12 mouse cellular contexts compared by ENCODE assay signal in the genomic region with DNA sequence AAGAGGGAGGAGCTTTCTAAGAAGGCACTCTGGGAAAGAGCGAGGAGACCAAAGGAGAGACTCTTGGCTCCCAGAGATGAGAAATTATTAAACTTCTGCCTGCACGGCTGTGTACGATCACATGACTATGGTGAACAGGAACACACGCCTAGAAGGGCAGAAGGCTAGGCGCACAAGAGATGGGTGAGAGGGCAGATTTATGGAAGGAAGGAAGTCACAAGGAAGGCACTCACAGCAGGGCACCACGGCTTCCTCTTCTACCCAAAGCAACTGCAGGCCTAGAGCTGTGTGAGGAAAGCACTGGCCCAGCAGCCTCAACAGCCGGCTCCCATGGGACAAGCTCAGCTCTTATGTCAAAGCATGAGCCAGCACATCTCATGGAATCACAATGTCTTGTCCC. TPM values are rescaled to one million over a fixed set of nuclear protein-coding genes. Genes with fewer than 3 reads are reported as not detected.
DNase-seq lines count a peak whose midpoint lies in the region; ATAC-seq and TF ChIP-seq lines count a peak whose summit lies in the region.
"Had no signal": no experiment of that assay in that cellular context is flagged by ENCODE, and none has a peak within 500 bp of the region (broad histone marks: within the 10 kb centered on the region; RNA-seq: fewer than 3 reads in every experiment).

No protein-coding gene starts in this region.

- no peak overlapping the region for H3K4me2 ChIP-seq in kidney, embryonic 14.5 days (replicated peaks; ENCODE audit: low read depth, low read length)
- H3K4me2 ChIP-seq: midbrain, embryonic 13.5 days had no signal

- peaks cover 39% of the 10 kb centered on the region for H3K79me2 ChIP-seq in MEL (ENCODE audit: control insufficient read depth, insufficient read depth, low read length, poor library complexity)
- peaks cover 96% of the 10 kb centered on the region for H3K79me2 ChIP-seq in macrophage (ENCODE audit: inconsistent target)

- TF ChIP-seq RAD21 in MEL (IDR thresholded peaks at IDR 0.05; ENCODE audit: low read depth, low read length) = no peak

- H3K4me1 ChIP-seq in kidney, embryonic 14.5 days (ENCODE audit: control insufficient read depth, insufficient read depth, low read length) = 0 out of 2 replicates have a peak, but pooled peaks cover 8% of the 10 kb centered on the region
- no peaks in the 10 kb centered on the region for H3K4me1 ChIP-seq in MEL (ENCODE audit: control insufficient read depth in 1 of 2, insufficient read depth in 2 of 2, low read length in 2 of 2)
- H3K4me1 ChIP-seq in thymus, adult 2 months (replicated peaks; ENCODE audit: control insufficient read depth, insufficient read depth, low read length) = peaks cover 16% of the 10 kb centered on the region

- TF ChIP-seq POLR2A in MEL (IDR thresholded peaks at IDR 0.05; ENCODE audit: control insufficient read depth in 1 of 2, insufficient read depth in 1 of 2, low read depth in 1 of 2, low read length in 2 of 2, poor library complexity in 1 of 2) = no peak
- no peak for TF ChIP-seq POLR2A in thymus, adult 2 months (IDR thresholded peaks at IDR 0.05; ENCODE audit: control insufficient read depth, extremely low read depth, insufficient read depth, low read length, poor library complexity)

- TF ChIP-seq CTCF in MEL (IDR thresholded peaks at IDR 0.05 in 2 of 3, conservative IDR thresholded peaks at IDR 0.05 in 1 of 3; ENCODE audit: control insufficient read depth in 1 of 3, insufficient read depth in 1 of 3, low read depth in 2 of 3, low read length in 3 of 3, poor library complexity in 1 of 3, severe bottlenecking in 1 of 3) = no peak
- no peak for TF ChIP-seq CTCF in thymus, adult 2 months (IDR thresholded peaks at IDR 0.05; ENCODE audit: borderline replicate concordance, control insufficient read depth, extremely low read depth, insufficient read depth, low read length, poor library complexity)

- H3K9ac ChIP-seq in kidney, embryonic 14.5 days (ENCODE audit: low read depth, low read length) = no peak overlapping the region
- H3K9ac ChIP-seq in MEL (ENCODE audit: control insufficient read depth, low read depth, low read length, poor library complexity, severe bottlenecking) = no peak overlapping the region
- H3K9ac ChIP-seq: midbrain, embryonic 13.5 days had no signal

- 86% methylated on average over 7 of the region's 7 CpGs for WGBS in kidney, embryonic 14.5 days
- WGBS in macrophage (ENCODE audit: missing documents) = 22% methylated on average over 7 of the region's 7 CpGs
- 85% methylated on average over 7 of the region's 7 CpGs for WGBS in thymus, adult 2 months

- no peak overlapping the region for H3K27ac ChIP-seq in kidney, embryonic 14.5 days (ENCODE audit: low read depth, low read length)
- no peak overlapping the region for H3K27ac ChIP-seq in MEL (ENCODE audit: control insufficient read depth, low read depth, low read length)
- H3K27ac ChIP-seq in macrophage = peak overlapping the region; percentile 73
- H3K27ac ChIP-seq in thymus, adult 2 months (ENCODE audit: control insufficient read depth, insufficient read depth, low read length) = no peak overlapping the region
- H3K27ac ChIP-seq: midbrain, embryonic 13.5 days had no signal

- no peak for ATAC-seq in kidney, embryonic 14.5 days (ENCODE audit: low FRiP score, low TSS enrichment)
- 0 out of 2 replicates have a peak, but pooled peaks have one; percentile 45 for ATAC-seq in common myeloid progenitor, adult 5-6 weeks (replicated peaks; ENCODE audit: low read depth, poor library complexity, severe bottlenecking)
- ATAC-seq in megakaryocyte-erythroid progenitor cell, adult 5-6 weeks (replicated peaks; ENCODE audit: low FRiP score, low TSS enrichment, poor library complexity, severe bottlenecking) = no peak
- ATAC-seq: inflammation-experienced regulatory T-cells, adult 6 months; midbrain, embryonic 13.5 days had no signal

- no peak for TF ChIP-seq EP300 in MEL (IDR thresholded peaks at IDR 0.05; ENCODE audit: low read depth in 1 of 2, low read length in 2 of 2)

- H3K27me3 ChIP-seq in kidney, embryonic 14.5 days (ENCODE audit: control insufficient read depth, insufficient read depth, low read length) = no peaks in the 10 kb centered on the region
- H3K27me3 ChIP-seq in MEL (ENCODE audit: control insufficient read depth in 1 of 2, insufficient read depth in 2 of 2, low read length in 2 of 2) = no peaks in the 10 kb centered on the region
- no peaks in the 10 kb centered on the region for H3K27me3 ChIP-seq in thymus, adult 2 months (ENCODE audit: control insufficient read depth, insufficient read depth, low read length)
- H3K27me3 ChIP-seq: midbrain, embryonic 13.5 days had no signal

- no peak overlapping the region for H3K4me3 ChIP-seq in kidney, embryonic 14.5 days (ENCODE audit: low read length)
- H3K4me3 ChIP-seq in MEL (ENCODE audit: control insufficient read depth in 1 of 2, insufficient read depth in 1 of 2, low read depth in 2 of 2, low read length in 2 of 2) = no peak overlapping the region
- no peak overlapping the region for H3K4me3 ChIP-seq in macrophage (ENCODE audit: inconsistent target)
- H3K4me3 ChIP-seq in thymus, adult 2 months (ENCODE audit: control insufficient read depth, insufficient read depth, low read length) = no peak overlapping the region
- H3K4me3 ChIP-seq: erythroblast, embryonic 14.5 days; midbrain, embryonic 13.5 days had no signal

- H3K36me3 ChIP-seq in kidney, embryonic 14.5 days (ENCODE audit: control insufficient read depth, insufficient read depth, low read length) = peaks cover 57% of the 10 kb centered on the region
- peaks cover 0 to 27% of the 10 kb centered on the region in 2 experiments; a peak in 2 of 4 replicates for H3K36me3 ChIP-seq in MEL (ENCODE audit: control insufficient read depth in 1 of 2, insufficient read depth in 2 of 2, low read length in 2 of 2)
- peaks cover 6% of the 10 kb centered on the region; the same call in 1 of the 2 replicates for H3K36me3 ChIP-seq in macrophage (ENCODE audit: inconsistent target)
- peaks cover 33% of the 10 kb centered on the region for H3K36me3 ChIP-seq in thymus, adult 2 months (ENCODE audit: control insufficient read depth, insufficient read depth, low read length)

- DNase-seq in kidney, adult 18-20 months = peak; percentile 20
- DNase-seq in MEL (ENCODE audit: low read depth, low spot score) = no peak
- no peak for DNase-seq in thymus, adult 2 months
- DNase-seq: spleen, adult 18-20 months; thymus, postnatal 4 days had no signal

- no peaks in the 10 kb centered on the region for H3K9me3 ChIP-seq in kidney, embryonic 14.5 days (ENCODE audit: control insufficient read depth, low read length)
- H3K9me3 ChIP-seq in MEL (replicated peaks; ENCODE audit: insufficient read depth, low read length) = no peaks in the 10 kb centered on the region
- H3K9me3 ChIP-seq: midbrain, embryonic 13.5 days had no signal

TF ChIP-seq in MEL, 35 proteins besides CTCF, POLR2A, EP300 and RAD21:
- TF ChIP-seq E2F4 (IDR thresholded peaks at IDR 0.05; ENCODE audit: borderline replicate concordance, low read depth, low read length) = no peak
- TF ChIP-seq USF1 (IDR thresholded peaks at IDR 0.05; ENCODE audit: low read depth, low read length) = 0 out of 2 replicates have a peak, but pooled peaks have one; percentile 30
- TF ChIP-seq JUND (IDR thresholded peaks at IDR 0.05; ENCODE audit: low read depth, low read length) = no peak
- TF ChIP-seq POLR2AphosphoS5 (IDR thresholded peaks at IDR 0.05; ENCODE audit: borderline replicate concordance, low read depth, low read length) = no peak

RNA-seq across cellular contexts. Expression of gene Fam168b, which starts 15.0 kb away (rescaled TPM):
- 39.8 and 68.8 TPM in 2 replicates for polyA plus RNA-seq in kidney, embryonic 14.5 days (2014; fragmentation: Nextera tagmentation; extraction: Ambion mirVana)
- 72.7 and 78.9 TPM in 2 replicates for total RNA-seq in MEL (2012; rRNA removed)
- polyA plus RNA-seq in MEL (2012; ENCODE audit: insufficient read depth in 1 of 2, insufficient read length in 2 of 2, low read depth in 1 of 2, low replicate concordance in 2 of 2, missing spikeins in 1 of 2) = 100 to 1,000 TPM in 1 of 2 experiments, 10 to 100 TPM in 1; 97.4 to 136 TPM
- 63.0 and 63.7 TPM in 2 replicates for total RNA-seq in common myeloid progenitor, adult 5-6 weeks (2017)
- total RNA-seq in macrophage (2018; cell fraction: chromatin; rRNA removed) = 100 to 1,000 TPM in 3 of 26 experiments, 10 to 100 TPM in 23; 32.3 to 116 (median 75.6) TPM
- total RNA-seq in macrophage (2018; cell fraction: cytosol; rRNA removed) = 100 to 1,000 TPM in 12 of 26 experiments, 10 to 100 TPM in 14; 60.4 to 134 (median 84.7) TPM
- 100 to 1,000 TPM in 2 of 26 experiments, 10 to 100 TPM in 24; 51.3 to 115 (median 78.1) TPM for total RNA-seq in macrophage (2018; cell fraction: nucleus; rRNA removed)
- polyA plus RNA-seq in macrophage (2018) = 86.8 to 105 TPM (median 101 TPM) in 3 replicates
- 917 and 1,025 TPM in 2 replicates for polyA plus RNA-seq in thymus, adult 2 months (2012; rRNA removed)
- 49.0 and 63.7 TPM in 2 replicates for total RNA-seq in megakaryocyte-erythroid progenitor cell, adult 5-6 weeks (2014; fragmentation: Nextera tagmentation)
- total RNA-seq in megakaryocyte-erythroid progenitor cell, adult 5-6 weeks (2017) = 48.1 and 62.1 TPM in 2 replicates

RNA-seq across cellular contexts. Expression of gene Plekhb2, which starts 21.9 kb away (rescaled TPM):
- 18.7 and 36.0 TPM in 2 replicates for polyA plus RNA-seq in kidney, embryonic 14.5 days (2014; fragmentation: Nextera tagmentation; extraction: Ambion mirVana)
- 14.6 and 16.8 TPM in 2 replicates for total RNA-seq in MEL (2012; rRNA removed)
- polyA plus RNA-seq in MEL (2012; ENCODE audit: insufficient read depth in 1 of 2, insufficient read length in 2 of 2, low read depth in 1 of 2, low replicate concordance in 2 of 2, missing spikeins in 1 of 2) (10 to 100 TPM in 1 of 2 experiments, not detected in 1; 22.2 TPM), macrophage (2018) (93.5 to 132 TPM (median 125 TPM) in 3 replicates)
- 8.1 and 18.9 TPM in 2 replicates for total RNA-seq in common myeloid progenitor, adult 5-6 weeks (2017)
- 10 to 100 TPM; 30.8 to 82.0 (median 54.7) TPM for total RNA-seq in macrophage (2018; cell fraction: chromatin; rRNA removed)
- 100 to 1,000 TPM in 18 of 26 experiments, 10 to 100 TPM in 8; 89.8 to 155 (median 119) TPM for total RNA-seq in macrophage (2018; cell fraction: cytosol; rRNA removed)
- total RNA-seq in macrophage (2018; cell fraction: nucleus; rRNA removed) = 100 to 1,000 TPM in 5 of 26 experiments, 10 to 100 TPM in 21; 63.3 to 114 (median 81.8) TPM
- polyA plus RNA-seq in thymus, adult 2 months (2012; rRNA removed) = 48.3 and 52.4 TPM in 2 replicates
- total RNA-seq in megakaryocyte-erythroid progenitor cell, adult 5-6 weeks (2014; fragmentation: Nextera tagmentation) = 20.7 and 25.3 TPM in 2 replicates
- 8.9 and 13.9 TPM in 2 replicates for total RNA-seq in megakaryocyte-erythroid progenitor cell, adult 5-6 weeks (2017)
